Mouse (Mus musculus): ENCODE data around the gene Dennd1c. TPM values are rescaled to one million over a fixed set of nuclear protein-coding genes. Genes with fewer than 3 reads are reported as not detected.
"Not testable (repeated sequence)": the region's sequence is repeated elsewhere in the genome, so short reads cannot be mapped to it uniquely, and the experiment has no call there.

Gene Dennd1c
- total and polyA plus RNA-seq, 2 experiments from 2014 or later: 2.8 to 3.8 TPM

DNA sequence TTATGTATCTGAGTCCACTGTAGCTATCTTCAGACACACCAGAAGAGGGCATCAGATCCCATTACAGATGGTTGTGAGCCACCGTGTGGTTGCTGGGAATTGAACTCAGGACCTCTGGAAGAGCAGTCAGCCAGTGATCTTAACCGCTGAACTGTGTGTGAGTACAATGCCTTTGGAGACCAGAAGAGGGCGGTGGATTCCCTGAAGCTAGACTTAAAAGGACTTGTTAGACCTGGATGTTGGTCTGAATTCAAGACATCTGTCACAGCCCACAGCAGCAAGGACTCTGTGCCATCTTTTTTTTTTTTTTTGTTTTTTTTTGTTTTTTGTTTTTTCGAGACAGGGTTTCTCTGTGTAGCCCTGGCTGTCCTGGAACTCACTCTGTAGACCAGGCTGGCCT is 26.6 kb downstream of the Dennd1c start:
- H3K27ac ChIP-seq; H3K27me3 ChIP-seq (ENCODE audit: insufficient read depth, low read length); ATAC-seq; H3K4me2 ChIP-seq (ENCODE audit: low read depth, low read length); H3K9me3 ChIP-seq (ENCODE audit: low read length); H3K4me3 ChIP-seq (ENCODE audit: low read length); H3K4me1 ChIP-seq (ENCODE audit: insufficient read depth, low read length); H3K9ac ChIP-seq (replicated peaks; ENCODE audit: low read length): not testable (repeated sequence)
- TF ChIP-seq CTCF (IDR thresholded peaks at IDR 0.05; ENCODE audit: low read depth): peak; percentile 41; the same call in 1 of the 2 replicates
- WGBS: 88% methylated on average over 4 of the region's 4 CpGs
- peaks cover 37% of the 10 kb centered on the region for H3K36me3 ChIP-seq (ENCODE audit: insufficient read depth, low read length)
- peak; percentile 25 for DNase-seq (ENCODE audit: low spot score)

DNA sequence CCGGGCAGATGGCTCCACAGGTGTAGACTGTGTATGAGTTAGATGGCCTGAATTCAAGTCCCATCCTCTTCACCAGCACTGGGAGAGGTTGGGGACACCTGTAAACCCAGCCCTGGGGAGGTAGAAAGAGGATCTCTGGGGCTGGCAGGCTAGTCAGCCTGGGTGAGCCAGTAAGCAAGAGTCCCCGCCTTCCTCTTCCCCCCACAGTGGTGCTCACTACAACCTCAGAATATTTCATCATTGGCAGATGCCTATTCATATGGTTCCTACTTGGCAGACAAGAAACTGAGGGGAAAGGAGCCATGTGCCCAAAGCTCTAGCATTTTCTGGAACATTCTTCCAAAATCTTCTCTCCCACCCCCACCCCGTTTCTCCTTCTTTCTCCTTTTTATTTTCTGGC is 29.5 kb downstream of the Dennd1c start:
- no peak for TF ChIP-seq CTCF (IDR thresholded peaks at IDR 0.05; ENCODE audit: low read depth)
- Histone ChIP-seq H3K36me3 (ENCODE audit: insufficient read depth, low read length) (peaks cover 36% of the 10 kb centered on the region), H3K9me3 (ENCODE audit: low read length) (no peaks in the 10 kb centered on the region), H3K4me1 (ENCODE audit: insufficient read depth, low read length) (no peaks in the 10 kb centered on the region), H3K27ac (no peak overlapping the region), H3K4me3 (ENCODE audit: low read length) (no peak overlapping the region), H3K9ac (replicated peaks; ENCODE audit: low read length) (no peak overlapping the region), H3K27me3 (ENCODE audit: insufficient read depth, low read length) (no peaks in the 10 kb centered on the region), H3K4me2 (ENCODE audit: low read depth, low read length) (no peak overlapping the region)
- no peak for DNase-seq (ENCODE audit: low spot score)
- no peak for ATAC-seq
- 93% methylated on average over 3 of the region's 3 CpGs for WGBS

DNA sequence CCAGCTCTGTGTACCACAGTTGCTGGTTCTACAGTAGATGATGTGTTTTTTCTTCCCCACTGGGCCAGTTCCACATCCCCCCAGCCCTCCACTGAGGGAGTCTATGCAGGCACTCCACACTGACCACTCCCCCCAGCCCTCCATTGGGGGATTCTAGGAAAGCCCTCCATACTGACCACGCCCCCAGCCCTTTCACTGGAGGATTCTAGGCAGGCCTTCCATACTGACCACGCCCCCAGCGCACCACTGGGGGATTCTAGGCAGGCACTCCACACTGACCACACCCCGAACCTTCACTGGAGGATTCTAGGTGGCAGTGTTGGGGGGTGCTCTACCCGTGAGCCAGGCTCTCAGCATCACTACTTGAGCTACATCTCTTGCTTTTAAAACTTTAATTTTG is 30.9 kb downstream of the Dennd1c start:
- Histone ChIP-seq H3K4me2 (ENCODE audit: low read depth, low read length) (no peak overlapping the region), H3K27ac (no peak overlapping the region), H3K27me3 (ENCODE audit: insufficient read depth, low read length) (no peaks in the 10 kb centered on the region), H3K4me3 (ENCODE audit: low read length) (no peak overlapping the region), H3K9ac (replicated peaks; ENCODE audit: low read length) (no peak overlapping the region), H3K4me1 (ENCODE audit: insufficient read depth, low read length) (no peaks in the 10 kb centered on the region), H3K36me3 (ENCODE audit: insufficient read depth, low read length) (peaks cover 23% of the 10 kb centered on the region), H3K9me3 (ENCODE audit: low read length) (no peaks in the 10 kb centered on the region)
- ATAC-seq: peak; percentile 17; the same call in 1 of the 2 replicates
- WGBS: 50% methylated on average over 5 of the region's 5 CpGs
- DNase-seq (ENCODE audit: low spot score): no peak
- TF ChIP-seq CTCF (IDR thresholded peaks at IDR 0.05; ENCODE audit: low read depth): no peak

DNA sequence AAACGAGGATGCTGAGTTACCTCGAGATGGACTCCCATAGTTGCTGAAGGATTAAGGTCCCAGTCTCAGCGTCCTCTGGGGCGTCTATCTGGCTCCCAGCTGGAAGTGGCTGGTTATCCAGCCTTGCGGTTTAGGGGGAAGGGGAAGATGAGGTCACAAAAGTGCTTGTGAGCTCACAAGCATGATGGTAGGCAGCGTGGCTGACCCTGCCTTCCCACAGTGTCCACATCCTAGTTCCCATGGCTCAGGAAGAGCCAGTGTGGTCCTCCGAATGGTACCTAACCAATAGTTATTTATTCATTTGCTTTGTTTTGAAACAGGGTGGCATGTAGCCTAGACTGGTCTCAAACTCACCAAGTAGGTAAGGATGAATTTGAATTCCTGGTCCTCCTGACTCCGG is 36.8 kb downstream of the Dennd1c start, which contains the start of gene Slc25a41:
Gene Slc25a41 (minus strand): TSS at position 101 of the 400 bp plus-strand sequence.
- no peak for TF ChIP-seq CTCF (IDR thresholded peaks at IDR 0.05; ENCODE audit: low read depth)
- ATAC-seq: no peak
- Histone ChIP-seq H3K4me2 (ENCODE audit: low read depth, low read length) (no peak within 1 kb of the TSS), H3K36me3 (ENCODE audit: insufficient read depth, low read length) (peaks cover 9% of the 10 kb centered on the region; the same call in 1 of the 2 replicates), H3K9me3 (ENCODE audit: low read length) (no peaks in the 10 kb centered on the region), H3K4me1 (ENCODE audit: insufficient read depth, low read length) (no peaks in the 10 kb centered on the region), H3K4me3 (ENCODE audit: low read length) (no peak within 1 kb of the TSS), H3K9ac (replicated peaks; ENCODE audit: low read length) (no peak within 1 kb of the TSS), H3K27me3 (ENCODE audit: insufficient read depth, low read length) (0 out of 2 replicates have a peak, but pooled peaks cover 4% of the 10 kb centered on the region), H3K27ac (no peak within 1 kb of the TSS)
- no peak for DNase-seq (ENCODE audit: low spot score)
- WGBS: 73% methylated on average over 8 of the region's 8 CpGs

DNA sequence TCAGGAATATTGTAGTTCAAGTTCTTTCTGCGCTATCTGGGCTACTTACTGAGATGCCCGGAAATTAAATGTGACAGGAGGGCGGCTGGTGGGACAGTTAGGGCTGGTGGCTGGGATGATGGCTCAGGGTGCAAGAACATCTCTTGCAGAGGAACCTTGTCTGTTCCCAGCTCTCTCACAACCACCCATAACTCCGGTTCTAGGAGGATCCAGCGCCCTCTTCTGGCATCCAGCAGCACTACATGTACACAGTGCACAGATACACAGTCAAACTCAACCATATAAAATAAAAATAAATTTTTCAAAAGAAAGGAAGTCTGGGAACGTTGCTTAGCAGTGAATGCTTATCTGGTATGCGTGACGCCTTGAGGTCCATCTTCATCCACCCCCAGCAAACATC is 39.3 kb downstream of the Dennd1c start:
- no peaks in the 10 kb centered on the region for H3K4me1 ChIP-seq (ENCODE audit: insufficient read depth, low read length)
- no peak for ATAC-seq
- no peak for DNase-seq (ENCODE audit: low spot score)
- H3K27me3 ChIP-seq (ENCODE audit: insufficient read depth, low read length): 0 out of 2 replicates have a peak, but pooled peaks cover 4% of the 10 kb centered on the region
- no peak; the same call in 1 of the 2 replicates for TF ChIP-seq CTCF (IDR thresholded peaks at IDR 0.05; ENCODE audit: low read depth)
- WGBS: 44% methylated on average over 8 of the region's 8 CpGs
- no peak overlapping the region for H3K4me3 ChIP-seq (ENCODE audit: low read length)
- H3K9me3 ChIP-seq (ENCODE audit: low read length): no peaks in the 10 kb centered on the region
- no peak overlapping the region for H3K4me2 ChIP-seq (ENCODE audit: low read depth, low read length)
- H3K9ac ChIP-seq (replicated peaks; ENCODE audit: low read length): no peak overlapping the region
- H3K36me3 ChIP-seq (ENCODE audit: insufficient read depth, low read length): no peaks in the 10 kb centered on the region
- no peak overlapping the region for H3K27ac ChIP-seq

DNA sequence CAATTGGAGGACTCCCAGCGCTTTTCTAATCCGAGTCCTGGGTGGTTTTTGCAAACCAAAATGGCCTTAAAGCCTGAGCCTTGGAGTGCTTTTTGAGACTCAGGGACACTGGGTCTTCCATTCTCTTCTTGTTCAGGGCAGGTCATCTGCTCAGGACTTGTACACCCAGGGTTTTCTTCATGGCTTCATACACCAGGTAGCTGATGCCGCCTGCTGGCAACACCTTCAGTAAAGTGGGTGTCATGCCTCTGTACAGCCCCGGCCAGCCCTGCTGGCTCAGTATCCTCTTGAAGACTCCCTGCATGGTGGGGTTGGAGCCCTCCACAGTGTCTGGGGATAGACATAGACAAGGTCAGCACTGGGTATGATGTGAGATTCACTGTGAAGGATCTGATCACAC is 45.5 kb downstream of the Dennd1c start:
- H3K4me2 ChIP-seq (ENCODE audit: low read depth, low read length): no peak overlapping the region
- TF ChIP-seq CTCF (IDR thresholded peaks at IDR 0.05; ENCODE audit: low read depth): no peak
- peak overlapping the region; percentile 84; the same call in 1 of the 2 replicates for H3K27ac ChIP-seq

DNA sequence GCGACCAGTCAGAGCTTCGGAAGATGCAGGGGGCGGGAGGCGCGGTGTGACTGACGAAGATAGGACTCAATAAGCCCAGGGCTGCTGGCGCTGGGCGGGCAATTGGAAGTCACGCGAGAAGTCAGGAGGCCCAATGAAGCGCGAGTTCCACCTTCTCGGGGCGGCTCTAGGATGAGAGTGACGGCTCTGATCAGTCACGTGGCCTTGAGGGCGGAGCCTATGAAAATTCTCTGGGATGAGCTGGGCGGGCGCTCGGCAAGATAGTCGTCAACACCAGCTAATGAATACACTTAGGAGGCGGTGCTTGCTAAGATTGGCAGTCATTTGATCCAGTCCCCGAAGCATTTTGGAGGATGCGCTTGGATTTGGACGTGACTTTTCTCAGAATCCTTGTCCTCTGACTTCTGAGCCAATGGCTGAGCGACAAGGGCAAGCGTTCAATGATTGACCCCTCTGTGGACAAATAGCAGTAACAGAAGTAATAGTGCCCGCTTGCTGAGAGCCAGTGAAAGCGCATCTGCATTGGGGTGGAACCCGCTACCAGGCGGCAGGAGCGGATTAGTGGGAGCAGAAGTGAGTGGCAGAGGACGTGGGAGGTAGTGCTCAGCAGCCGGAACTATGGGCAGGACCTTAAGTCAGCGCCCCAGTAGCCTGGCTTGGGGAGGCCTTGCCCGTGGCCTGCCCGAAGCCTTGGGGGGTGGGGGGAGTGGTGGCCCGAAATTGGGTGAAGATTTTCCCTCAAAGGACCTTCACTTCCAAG is 46.5 kb downstream of the Dennd1c start:
- Histone ChIP-seq H3K27me3 (ENCODE audit: insufficient read depth, low read length) (no peaks in the 10 kb centered on the region), H3K9ac (replicated peaks; ENCODE audit: low read length) (peak overlapping the region; percentile 99), H3K4me1 (ENCODE audit: insufficient read depth, low read length) (0 out of 2 replicates have a peak, but pooled peaks cover 10% of the 10 kb centered on the region), H3K9me3 (ENCODE audit: low read length) (no peaks in the 10 kb centered on the region), H3K4me3 (ENCODE audit: low read length) (peak overlapping the region; percentile 95), H3K4me2 (ENCODE audit: low read depth, low read length) (peak overlapping the region; percentile 62), H3K36me3 (ENCODE audit: insufficient read depth, low read length) (peaks cover 7% of the 10 kb centered on the region), H3K27ac (peak overlapping the region; percentile 84)
- under 1% methylated on average over 38 of the region's 38 CpGs for WGBS
- peak; percentile 31 for TF ChIP-seq CTCF (IDR thresholded peaks at IDR 0.05; ENCODE audit: low read depth)
- ATAC-seq (peak; percentile 98), DNase-seq (ENCODE audit: low spot score) (peak; percentile 100)

More for the DNA sequence above, 45.5 kb downstream of the Dennd1c start:
- no peak for DNase-seq (ENCODE audit: low spot score)
- H3K36me3 ChIP-seq (ENCODE audit: insufficient read depth, low read length): peaks cover under 1% of the 10 kb centered on the region; the same call in 1 of the 2 replicates
- no peaks in the 10 kb centered on the region for H3K9me3 ChIP-seq (ENCODE audit: low read length)
- WGBS: 90% methylated on average over 4 of the region's 4 CpGs
- ATAC-seq: no peak
- H3K4me3 ChIP-seq (ENCODE audit: low read length): no peak overlapping the region
- H3K27me3 ChIP-seq (ENCODE audit: insufficient read depth, low read length): no peaks in the 10 kb centered on the region
- H3K4me1 ChIP-seq (ENCODE audit: insufficient read depth, low read length): 0 out of 2 replicates have a peak, but pooled peaks cover 10% of the 10 kb centered on the region
- H3K9ac ChIP-seq (replicated peaks; ENCODE audit: low read length): no peak overlapping the region

All from hindbrain, postnatal 0 days (tissue).